Mouse (Mus musculus): ENCODE measurements around the gene Mta3.

Gene Mta3

GRCm38 (mm10) chr17:83758096-83758495, 52.1 kb downstream of the Mta3 start:
- no peak for DNase-seq (ENCODE audit: low read depth, low spot score)

GRCm38 (mm10) chr17:83759547-83759946, 53.6 kb downstream of the Mta3 start:
- DNase-seq (ENCODE audit: low read depth, low spot score), result no peak

GRCm38 (mm10) chr17:83764538-83764937, 58.6 kb downstream of the Mta3 start:
- no peak for DNase-seq (ENCODE audit: low read depth, low spot score)

- DNase-seq (ENCODE audit: low read depth, low spot score), result no peak
Measured at GRCm38 (mm10) chr17:83767064-83767463, 61.1 kb downstream of the Mta3 start.

GRCm38 (mm10) chr17:83768309-83768708, 62.3 kb downstream of the Mta3 start:
- DNase-seq (ENCODE audit: low read depth, low spot score), result no peak

DNA sequence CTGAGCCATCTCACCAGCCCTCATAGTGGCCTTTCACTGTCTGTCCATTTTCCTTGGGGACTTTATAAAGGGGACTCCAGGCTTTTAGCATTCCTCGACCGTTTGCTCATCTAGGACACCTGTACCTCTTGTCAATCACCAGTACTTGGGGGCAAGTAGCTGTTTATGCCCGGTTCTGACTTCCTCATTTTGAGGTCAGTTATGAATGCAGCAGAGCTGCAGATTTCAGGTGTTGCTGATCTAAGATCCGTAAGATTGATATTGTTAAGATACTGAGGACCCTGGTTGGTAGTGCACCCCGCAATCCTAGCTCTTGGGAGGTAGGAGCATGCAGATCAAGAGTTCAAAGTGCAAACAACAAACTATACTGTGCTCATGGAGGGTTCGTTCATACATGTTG, 64.4 kb downstream of the Mta3 start:
- no peak for DNase-seq (ENCODE audit: low read depth, low spot score)

DNA sequence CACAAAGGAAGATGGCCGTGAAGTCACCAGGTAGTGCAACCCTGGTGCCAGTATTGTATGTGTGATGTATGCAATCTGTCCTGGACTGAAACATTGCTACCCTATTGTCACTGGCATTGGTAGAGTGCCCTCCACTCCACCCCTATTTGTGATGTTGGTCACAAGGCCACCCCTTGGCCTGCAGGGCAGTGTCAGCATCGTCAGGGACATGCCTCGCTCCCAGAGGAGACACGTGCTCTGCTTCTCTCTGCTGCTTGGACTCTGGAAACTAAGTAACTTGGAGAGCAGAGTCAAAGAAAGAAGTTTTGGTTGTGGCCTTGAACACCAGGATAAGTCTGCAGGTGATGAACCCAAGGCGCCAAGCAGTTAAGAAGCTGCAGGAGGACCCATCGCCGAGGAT, 65.0 kb downstream of the Mta3 start:
- no peak for DNase-seq (ENCODE audit: low read depth, low spot score)

DNA sequence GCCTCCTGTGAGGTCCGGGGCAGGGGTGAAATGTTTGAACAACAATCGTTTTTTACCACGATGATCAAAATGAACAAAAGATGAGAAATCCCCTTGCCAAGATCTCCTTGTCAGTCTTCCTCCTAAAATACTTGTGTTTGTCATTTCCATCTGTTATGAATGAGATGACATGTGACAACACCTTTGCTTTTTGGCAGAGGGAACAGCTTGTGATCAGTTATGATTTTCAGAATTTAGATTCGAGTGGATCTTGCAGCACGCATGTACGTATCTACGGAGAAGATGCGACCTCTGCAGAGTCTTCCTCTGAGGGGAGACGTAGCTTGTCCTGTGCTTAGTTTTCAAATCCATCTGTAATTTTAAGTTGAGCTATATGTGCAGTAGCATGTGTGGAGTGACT, 66.1 kb downstream of the Mta3 start:
- no peak for DNase-seq (ENCODE audit: low read depth, low spot score)

GRCm38 (mm10) chr17:83772711-83773110, 66.7 kb downstream of the Mta3 start:
- DNase-seq (ENCODE audit: low read depth, low spot score), result no peak

DNA sequence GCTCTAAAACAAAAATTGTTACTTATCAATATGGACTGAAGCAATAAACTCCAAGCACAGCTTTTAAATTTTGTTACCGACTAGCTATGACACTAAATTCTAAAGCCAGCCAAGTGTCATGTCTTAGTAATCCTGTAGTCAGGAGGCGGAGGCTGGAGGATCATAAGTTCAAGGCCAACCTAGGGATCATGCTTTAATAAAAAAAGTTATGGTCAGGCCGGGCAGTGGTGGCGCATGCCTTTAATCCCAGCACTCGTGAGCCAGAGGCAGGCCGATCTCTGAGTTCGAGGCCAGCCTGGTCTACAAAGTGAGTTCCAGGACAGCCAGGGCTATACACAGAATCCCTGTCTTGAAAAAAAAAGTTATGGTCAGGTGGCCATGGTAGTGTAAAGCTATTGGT, 71.0 kb downstream of the Mta3 start:
- no peak for DNase-seq (ENCODE audit: low read depth, low spot score)

- no peak for DNase-seq (ENCODE audit: low read depth, low spot score)
Measured at GRCm38 (mm10) chr17:83777462-83778051, 71.6 kb downstream of the Mta3 start.

- no peak for DNase-seq (ENCODE audit: low read depth, low spot score)
Measured at GRCm38 (mm10) chr17:83780228-83780627, 74.3 kb downstream of the Mta3 start.

DNA sequence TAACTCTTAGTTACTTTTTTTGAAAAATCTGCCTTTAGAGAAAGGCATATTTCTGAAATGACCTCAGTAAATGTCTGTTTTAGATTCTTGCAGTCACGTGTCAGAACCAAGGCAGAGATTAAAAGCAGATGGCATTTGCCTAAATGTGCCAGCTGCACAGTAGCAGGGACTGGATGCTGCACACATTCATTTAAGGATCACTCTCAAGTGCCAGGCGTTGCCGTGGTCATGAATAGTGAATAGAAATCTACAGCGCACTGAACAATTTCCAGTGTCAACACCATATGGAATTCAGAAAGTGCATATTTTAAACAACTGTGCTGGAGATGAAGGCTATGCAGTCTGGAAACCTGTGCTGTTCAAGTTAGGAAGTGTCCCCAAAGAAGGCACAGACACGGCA, 76.8 kb downstream of the Mta3 start:
- no peak for DNase-seq (ENCODE audit: low read depth, low spot score)

DNA sequence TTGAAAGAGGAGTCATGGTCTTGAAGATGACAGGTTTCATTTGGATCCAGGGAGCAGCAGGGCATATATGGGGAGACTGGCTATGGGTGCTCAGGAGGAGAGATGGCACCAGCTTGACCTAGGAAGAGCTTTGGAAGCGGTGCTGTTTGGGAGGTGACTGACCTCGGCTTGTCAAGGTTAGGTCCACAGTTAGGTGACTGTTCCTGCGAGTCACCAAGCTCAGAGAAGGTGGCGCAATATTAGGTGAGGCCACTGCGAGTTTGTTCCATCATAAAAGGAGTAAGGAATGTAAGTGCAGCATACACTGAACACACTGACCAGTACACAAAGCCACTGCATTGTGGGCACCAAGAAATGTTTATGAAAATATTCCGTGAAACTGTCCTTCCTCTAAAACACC, 80.5 kb downstream of the Mta3 start:
- DNase-seq (ENCODE audit: low read depth, low spot score), result no peak

- no peak for DNase-seq (ENCODE audit: low read depth, low spot score)
Measured at GRCm38 (mm10) chr17:83790158-83790557, 84.2 kb downstream of the Mta3 start.

- no peak for DNase-seq (ENCODE audit: low read depth, low spot score)
Measured at GRCm38 (mm10) chr17:83792388-83792787, 86.4 kb downstream of the Mta3 start.

DNA sequence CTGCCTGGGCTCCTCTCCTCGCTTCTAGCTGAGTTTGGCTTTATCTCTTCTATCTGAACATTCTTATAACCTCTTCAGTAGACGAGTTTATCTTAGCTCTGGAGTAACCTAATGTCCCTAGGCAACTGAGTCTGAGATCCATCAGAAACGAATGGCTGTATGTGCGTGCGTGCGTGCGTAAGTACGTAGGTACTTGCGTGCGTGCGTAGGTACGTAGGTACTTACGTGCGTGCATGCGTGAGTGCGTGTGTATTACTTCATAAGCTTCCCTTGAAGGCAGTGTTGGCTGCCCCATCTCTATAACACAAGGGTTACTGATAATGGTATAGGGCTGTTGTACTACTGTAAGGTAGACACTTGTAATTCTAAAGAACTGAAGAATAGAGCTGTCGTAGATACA, 89.2 kb downstream of the Mta3 start:
- DNase-seq (ENCODE audit: low read depth, low spot score), result no peak

DNA sequence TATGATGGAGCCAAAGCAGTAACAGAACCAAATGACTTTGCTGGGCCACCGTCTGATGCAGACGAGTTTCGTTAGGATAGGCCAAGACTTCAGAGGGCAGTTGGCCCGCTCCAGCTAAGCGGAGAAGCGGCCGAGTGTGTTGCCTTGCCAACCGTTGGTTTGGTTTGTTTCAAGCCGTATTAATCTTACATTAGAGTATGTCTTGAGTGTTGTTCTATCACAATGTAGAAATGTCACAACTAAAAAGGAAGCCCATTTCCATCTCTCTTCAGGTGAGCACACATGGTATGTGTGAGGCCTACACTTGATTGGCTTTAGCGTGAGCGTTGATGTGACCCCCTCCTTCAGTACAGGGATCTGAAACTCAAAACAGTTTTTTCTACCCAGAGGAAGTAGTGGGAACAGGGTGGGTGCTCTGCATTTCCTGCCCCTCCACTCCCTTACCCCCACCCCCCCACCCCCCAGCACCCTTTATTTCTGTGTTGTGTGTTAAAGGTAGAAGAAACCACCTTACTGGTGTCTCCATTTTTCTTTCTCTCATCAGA, 93.6 kb downstream of the Mta3 start:
- no peak for DNase-seq (ENCODE audit: low read depth, low spot score)

GRCm38 (mm10) chr17:83803987-83804386, 98.0 kb downstream of the Mta3 start:
- no peak for DNase-seq (ENCODE audit: low read depth, low spot score)

DNA sequence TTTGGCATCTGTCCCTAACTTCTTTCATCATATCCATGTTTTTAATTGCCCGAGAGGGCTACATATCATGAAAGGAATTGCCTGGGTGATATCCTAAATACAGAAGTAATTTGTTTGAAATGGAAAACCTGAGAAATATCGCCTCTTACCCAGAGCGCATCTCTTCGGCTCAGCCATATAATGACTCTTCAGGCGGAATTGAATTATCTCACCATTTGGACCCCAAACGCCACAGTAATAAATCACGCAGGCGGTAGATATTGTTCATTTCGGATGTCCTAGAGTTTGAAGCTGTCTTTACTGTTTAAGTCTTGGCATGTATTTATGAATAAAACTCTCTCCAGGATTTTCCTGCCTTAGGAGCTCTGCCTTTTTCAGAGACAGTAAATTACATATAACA, 99.1 kb downstream of the Mta3 start:
- no peak for DNase-seq (ENCODE audit: low read depth, low spot score)

DNA sequence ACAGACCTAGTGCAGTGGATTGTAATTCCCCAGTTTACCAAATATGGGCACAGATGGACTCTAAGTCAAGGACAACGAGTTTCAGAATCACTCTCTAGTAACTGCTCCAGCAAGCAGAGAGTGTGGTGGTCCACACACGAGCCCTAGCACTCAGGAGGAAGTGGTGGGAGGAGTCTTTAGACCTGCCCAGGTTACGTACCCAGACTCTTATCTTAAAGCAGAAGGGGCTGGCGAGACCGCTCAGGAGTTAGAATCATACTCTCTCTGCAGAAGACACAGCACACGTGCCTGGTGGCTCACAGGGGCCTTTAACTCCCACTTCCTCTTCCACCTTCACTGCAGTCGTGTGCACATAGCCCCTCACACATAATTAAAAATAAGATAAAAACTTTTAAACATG, 101.4 kb downstream of the Mta3 start:
- DNase-seq (ENCODE audit: low read depth, low spot score), result no peak

- peak; percentile 91 for DNase-seq (ENCODE audit: low read depth, low spot score)
Measured at GRCm38 (mm10) chr17:83807778-83808398, 101.9 kb downstream of the Mta3 start.

GRCm38 (mm10) chr17:83808476-83809098, 102.6 kb downstream of the Mta3 start:
- DNase-seq (ENCODE audit: low read depth, low spot score), result peak; percentile 46
